Mouse (Mus musculus): ENCODE measurements at regions not wholly inside any gene's neighbourhood (a gene's known extent, or its start where the extent isn't known, plus 50 kb on each side); places are given as distances from the start of the nearest gene placed in this dataset.

DNA sequence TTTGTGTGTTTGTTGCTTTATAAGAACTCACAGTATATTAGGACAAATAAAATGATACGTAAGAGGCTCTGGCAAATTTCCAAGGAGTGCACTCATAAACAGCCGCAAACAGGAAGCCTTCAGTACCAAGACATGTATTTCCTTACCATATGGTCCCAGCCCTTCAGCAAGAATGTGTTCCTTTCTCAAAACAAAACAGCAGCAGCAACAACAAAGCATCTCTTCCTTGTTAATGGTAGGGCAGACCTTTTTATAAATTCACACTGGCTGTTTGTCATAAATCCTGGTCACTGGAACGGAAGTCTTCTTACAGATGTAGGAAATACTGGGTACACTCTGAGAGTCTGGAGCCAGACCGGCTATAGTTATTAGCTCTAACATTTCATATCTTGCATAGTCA, 352.1 kb downstream of the Gm43517 start:
- no peak for TF ChIP-seq POLR2A (IDR thresholded peaks at IDR 0.05; ENCODE audit: low read depth, low read length)
- TF ChIP-seq CTCF (IDR thresholded peaks at IDR 0.05; ENCODE audit: borderline replicate concordance, insufficient read depth, low read length) = no peak
